Mouse (Mus musculus): ENCODE results near the gene Amt.
"Not testable (repeated sequence)": the region's sequence is repeated elsewhere in the genome, so short reads cannot be mapped to it uniquely, and the experiment has no call there.

Amt gene

GRCm38 (mm10) chr9:108284410-108284809, 12.2 kb upstream of the Amt start:
- DNase-seq (ENCODE audit: low spot score), result peak; percentile 76

GRCm38 (mm10) chr9:108287526-108288238, 9.0 kb upstream of the Amt start:
- DNase-seq (ENCODE audit: low spot score), result not testable (repeated sequence)

GRCm38 (mm10) chr9:108289347-108289746, 7.3 kb upstream of the Amt start:
- no peak for DNase-seq (ENCODE audit: low spot score)

- peak; percentile 95 for DNase-seq (ENCODE audit: low spot score)
These were observed 6.5 kb upstream of the Amt start, which contains the start of gene Nicn1 for GRCm38 (mm10) chr9:108290016-108290750. Gene Nicn1 (plus strand): TSS chr9:108290429.

GRCm38 (mm10) chr9:108290773-108291172, 5.9 kb upstream of the Amt start:
- no peak for DNase-seq (ENCODE audit: low spot score)

- no peak for DNase-seq (ENCODE audit: low spot score)
These were observed 5.2 kb downstream of the Amt start for GRCm38 (mm10) chr9:108301853-108302252.

GRCm38 (mm10) chr9:108304716-108305115, 8.1 kb downstream of the Amt start:
- DNase-seq (ENCODE audit: low spot score), result no peak

GRCm38 (mm10) chr9:108305170-108305569, 8.5 kb downstream of the Amt start:
- DNase-seq (ENCODE audit: low spot score), result no peak

GRCm38 (mm10) chr9:108305629-108306520, 9.2 kb downstream of the Amt start, which contains the start of the genes Rhoa and Tcta:
Gene Rhoa (plus strand): TSS chr9:108306129.
Gene Tcta (minus strand): TSS chr9:108306160.
- DNase-seq (ENCODE audit: low spot score), result peak; percentile 99

- peak; percentile 78 for DNase-seq (ENCODE audit: low spot score)
These were observed 9.9 kb downstream of the Amt start for GRCm38 (mm10) chr9:108306571-108306980.

- DNase-seq (ENCODE audit: low spot score), result peak; percentile 36
These were observed 10.6 kb downstream of the Amt start for GRCm38 (mm10) chr9:108307021-108307807.

- DNase-seq (ENCODE audit: low spot score), result no peak
These were observed 11.5 kb downstream of the Amt start for GRCm38 (mm10) chr9:108308141-108308540.

GRCm38 (mm10) chr9:108317572-108317971, 20.9 kb downstream of the Amt start:
- no peak for DNase-seq (ENCODE audit: low spot score)

GRCm38 (mm10) chr9:108318462-108318861, 21.8 kb downstream of the Amt start:
- no peak for DNase-seq (ENCODE audit: low spot score)

GRCm38 (mm10) chr9:108322054-108322453, 25.4 kb downstream of the Amt start:
- not testable (repeated sequence) for DNase-seq (ENCODE audit: low spot score)

- no peak for DNase-seq (ENCODE audit: low spot score)
These were observed 28.1 kb downstream of the Amt start for GRCm38 (mm10) chr9:108324784-108325183.

GRCm38 (mm10) chr9:108325811-108326210, 29.2 kb downstream of the Amt start:
- no peak for DNase-seq (ENCODE audit: low spot score)

- DNase-seq (ENCODE audit: low spot score), result no peak
These were observed 41.3 kb downstream of the Amt start for GRCm38 (mm10) chr9:108337848-108338550.

- no peak for DNase-seq (ENCODE audit: low spot score)
These were observed 41.9 kb downstream of the Amt start for GRCm38 (mm10) chr9:108338551-108338885.

- DNase-seq (ENCODE audit: low spot score), result peak; percentile 98
These were observed 42.5 kb downstream of the Amt start, which contains the start of gene Gpx1 for GRCm38 (mm10) chr9:108338886-108339781. Gene Gpx1 (plus strand): TSS chr9:108338903.
